Mouse (Mus musculus) kidney, postnatal 14 days (tissue): Measurements from ENCODE around the gene Cox7b.
"Not testable (repeated sequence)": the region's sequence is repeated elsewhere in the genome, so short reads cannot be mapped to it uniquely, and the experiment has no call there.

ENCODE experiments used
- DNase-seq: peaks from one replicate; pipeline ENCODE4 v3.0.0; 2022; ENCODE audit warnings: mixed read lengths

Cox7b gene

GRCm38 (mm10) chrX:106015571-106016322 lies at the start of gene Cox7b:
Cox7b (plus strand) TSS chrX:106015700.
- DNase-seq: peak; percentile 87

- DNase-seq: no peak
Observed at GRCm38 (mm10) chrX:106001605-106002004, 13.9 kb upstream of the Cox7b start.

- no peak for DNase-seq
Observed at GRCm38 (mm10) chrX:106010762-106011161, 4.7 kb upstream of the Cox7b start.

- peak; percentile 92 for DNase-seq
Observed at GRCm38 (mm10) chrX:106011465-106012159, 3.9 kb upstream of the Cox7b start, which contains the start of gene Magt1. Magt1 (minus strand) TSS chrX:106011906.

GRCm38 (mm10) chrX:106012559-106012958 lies 2.9 kb upstream of the Cox7b start:
- DNase-seq: no peak

- DNase-seq: peak; percentile 58
Observed at GRCm38 (mm10) chrX:106013217-106013616, 2.3 kb upstream of the Cox7b start.

- DNase-seq: not testable (repeated sequence)
Observed at GRCm38 (mm10) chrX:106014741-106015377, 641 bp upstream of the Cox7b start.

GRCm38 (mm10) chrX:106017102-106017501 lies 1.6 kb downstream of the Cox7b start:
- no peak for DNase-seq

- DNase-seq: no peak
Observed at GRCm38 (mm10) chrX:106017516-106017915, 2.0 kb downstream of the Cox7b start.

- DNase-seq: peak; percentile 94
Observed at GRCm38 (mm10) chrX:106026418-106027342, 11.2 kb downstream of the Cox7b start, which contains the start of gene Atp7a. Atp7a (plus strand) TSS chrX:106027276.

GRCm38 (mm10) chrX:106027343-106027674 lies 11.8 kb downstream of the Cox7b start:
- no peak for DNase-seq

- no peak for DNase-seq
Observed at GRCm38 (mm10) chrX:106030176-106030575, 14.7 kb downstream of the Cox7b start.

- DNase-seq: no peak
Observed at GRCm38 (mm10) chrX:106031124-106031523, 15.6 kb downstream of the Cox7b start.

- no peak for DNase-seq
Observed at GRCm38 (mm10) chrX:106035727-106036126, 20.2 kb downstream of the Cox7b start.

GRCm38 (mm10) chrX:106037185-106037752 lies 21.8 kb downstream of the Cox7b start:
- no peak for DNase-seq

- DNase-seq: no peak
Observed at GRCm38 (mm10) chrX:106043863-106044617, 28.5 kb downstream of the Cox7b start.

GRCm38 (mm10) chrX:106045455-106045854 lies 30.0 kb downstream of the Cox7b start:
- no peak for DNase-seq

GRCm38 (mm10) chrX:106045928-106046327 lies 30.4 kb downstream of the Cox7b start:
- DNase-seq: no peak

- DNase-seq: peak; percentile 19
Observed at GRCm38 (mm10) chrX:106048191-106048590, 32.7 kb downstream of the Cox7b start.
